Mouse (Mus musculus): ENCODE data around the gene Scn10a. TPM values are rescaled to one million over a fixed set of nuclear protein-coding genes. Genes with fewer than 3 reads are reported as not detected.

Scn10a gene
- total and polyA plus RNA-seq, 2 experiments from 2014 or later = 0.05 TPM; not detected in 1

DNA sequence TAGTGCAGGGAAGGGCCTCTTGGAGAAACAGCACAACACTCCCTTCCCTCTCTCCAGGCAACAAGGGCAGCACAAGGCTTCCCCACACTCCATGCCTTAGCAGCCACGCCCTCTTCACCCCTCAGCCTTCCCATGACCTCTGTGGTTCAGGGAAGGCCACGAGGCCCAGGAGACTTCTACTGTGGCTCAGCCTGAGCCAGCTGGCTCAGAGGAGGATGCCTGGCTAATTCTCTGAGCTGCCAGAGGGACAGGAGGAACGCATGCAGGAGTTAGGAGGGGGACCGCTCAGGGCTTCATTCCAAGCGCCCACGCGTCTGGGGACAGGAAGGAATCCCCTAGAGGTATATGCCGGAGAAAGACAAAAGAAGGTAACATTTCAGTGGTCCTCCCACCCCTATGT is 157.4 kb downstream of the Scn10a start:
- Histone ChIP-seq H3K9ac (replicated peaks; ENCODE audit: low read length) (no peak overlapping the region), H3K27me3 (ENCODE audit: insufficient read depth, low read length) (peaks cover 16% of the 10 kb centered on the region), H3K4me1 (ENCODE audit: insufficient read depth, low read length) (peaks cover 9% of the 10 kb centered on the region), H3K36me3 (ENCODE audit: insufficient read depth, low read length) (no peaks in the 10 kb centered on the region), H3K27ac (no peak overlapping the region), H3K4me2 (ENCODE audit: low read depth, low read length) (no peak overlapping the region), H3K4me3 (ENCODE audit: low read length) (no peak overlapping the region), H3K9me3 (ENCODE audit: low read length) (no peaks in the 10 kb centered on the region)
- TF ChIP-seq CTCF (IDR thresholded peaks at IDR 0.05; ENCODE audit: low read depth) = no peak
- 29% methylated on average over 8 of the region's 8 CpGs for WGBS
- DNase-seq (ENCODE audit: low spot score) = peak; percentile 21
- ATAC-seq = no peak

DNA sequence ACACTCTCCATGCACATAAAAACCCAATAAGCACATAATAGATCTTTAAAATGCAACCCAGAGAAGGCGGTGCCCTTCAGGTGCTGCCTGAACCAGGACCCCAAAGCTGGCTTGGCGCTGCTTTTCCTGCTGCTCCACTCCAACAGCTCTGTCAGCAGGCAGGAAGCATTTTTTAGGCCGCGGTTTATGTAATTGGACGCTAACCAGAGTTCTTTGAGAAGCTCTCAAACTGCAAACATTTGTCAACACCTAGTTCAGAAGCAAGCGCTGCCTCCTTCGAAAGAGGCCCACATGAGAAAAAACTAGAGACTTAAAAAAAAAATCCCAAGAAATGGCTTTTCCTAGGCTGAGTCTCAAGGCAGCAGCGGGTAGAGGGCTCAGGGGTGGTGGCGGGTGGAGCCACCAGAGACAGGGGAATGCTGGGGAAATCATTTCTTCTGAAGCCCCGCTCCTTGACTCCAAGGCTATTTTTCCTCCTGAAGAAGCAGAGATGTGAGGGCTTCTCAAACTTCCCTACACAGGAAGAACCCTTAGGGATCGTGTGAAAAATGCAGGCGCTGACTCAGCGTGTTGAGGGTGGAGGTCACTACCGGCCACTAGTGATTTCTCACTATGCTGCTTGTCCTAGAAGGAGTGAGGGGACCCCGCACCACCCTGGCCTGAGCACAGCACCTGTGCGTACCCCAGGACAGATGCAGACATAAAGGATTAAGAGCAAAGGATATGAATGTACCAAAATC is 159.4 kb downstream of the Scn10a start:
- Histone ChIP-seq H3K4me1 (ENCODE audit: insufficient read depth, low read length) (peaks cover 9% of the 10 kb centered on the region), H3K4me3 (ENCODE audit: low read length) (no peak overlapping the region), H3K36me3 (ENCODE audit: insufficient read depth, low read length) (no peaks in the 10 kb centered on the region), H3K27me3 (ENCODE audit: insufficient read depth, low read length) (0 out of 2 replicates have a peak, but pooled peaks cover 5% of the 10 kb centered on the region), H3K9ac (replicated peaks; ENCODE audit: low read length) (no peak overlapping the region), H3K9me3 (ENCODE audit: low read length) (no peaks in the 10 kb centered on the region), H3K4me2 (ENCODE audit: low read depth, low read length) (no peak overlapping the region), H3K27ac (no peak overlapping the region)
- ATAC-seq (no peak), DNase-seq (ENCODE audit: low spot score) (no peak)
- 77% methylated on average over 16 of the region's 16 CpGs for WGBS
- TF ChIP-seq CTCF (IDR thresholded peaks at IDR 0.05; ENCODE audit: low read depth) = no peak

Other genes starting within 250 kb of the Scn10a start
- 0.68 and 1.5 TPM in 2 replicates for gene Scn5a, start 140.3 kb downstream of the Scn10a start, total RNA-seq (2014; rRNA removed)
- 0.24 TPM in 2 replicates for gene Scn5a, start 140.3 kb downstream of the Scn10a start, polyA plus RNA-seq (2015; fragmentation: Nextera tagmentation; extraction: Ambion mirVana)
- gene Scn11a, start 106.1 kb upstream of the Scn10a start, total RNA-seq (2014; rRNA removed) = 0.52 and 0.65 TPM in 2 replicates
- gene Scn11a, start 106.1 kb upstream of the Scn10a start, polyA plus RNA-seq (2015; fragmentation: Nextera tagmentation; extraction: Ambion mirVana) = 0.16 and 0.23 TPM in 2 replicates
- 50.9 and 62.1 TPM in 2 replicates for gene Wdr48, start 175.6 kb upstream of the Scn10a start, total RNA-seq (2014; rRNA removed)
- 47.3 and 47.5 TPM in 2 replicates for gene Wdr48, start 175.6 kb upstream of the Scn10a start, polyA plus RNA-seq (2015; fragmentation: Nextera tagmentation; extraction: Ambion mirVana)
- 28.1 and 48.4 TPM in 2 replicates for gene Gorasp1, start 218.2 kb upstream of the Scn10a start, total RNA-seq (2014; rRNA removed)
- gene Gorasp1, start 218.2 kb upstream of the Scn10a start, polyA plus RNA-seq (2015; fragmentation: Nextera tagmentation; extraction: Ambion mirVana) = 20.9 and 21.1 TPM in 2 replicates
- gene Ttc21a, start 218.3 kb upstream of the Scn10a start, total RNA-seq (2014; rRNA removed) = 4.7 and 4.9 TPM in 2 replicates
- 0.90 and 1.1 TPM in 2 replicates for gene Ttc21a, start 218.3 kb upstream of the Scn10a start, polyA plus RNA-seq (2015; fragmentation: Nextera tagmentation; extraction: Ambion mirVana)

Data from hindbrain, postnatal 0 days (tissue).